Mouse (Mus musculus) limb, embryonic 13.5 days (tissue): ENCODE measurements around the gene Fam122a. TPM values are rescaled to one million over a fixed set of nuclear protein-coding genes. Genes with fewer than 3 reads are reported as not detected.

ENCODE experiments used
- ATAC-seq: fragments of 200-750 bp; cut with Nextera tagmentation; 2 replicates; pipeline ENCODE4 v1.8.0; 2017; ENCODE audit warnings: low read depth, moderate number of reproducible peaks, moderate TSS enrichment; ENCODE audit not compliant: low FRiP score
- H3K27ac ChIP-seq: fragments of 300-500 bp; sonication (generic); 2 replicates; pipeline ENCODE4 v1.5.1; 2015; ENCODE audit warnings: inconsistent platforms, mild to moderate bottlenecking, moderate library complexity
- H3K27me3 ChIP-seq: fragments of 300-500 bp; sonication (generic); 2 replicates; pipeline ENCODE4 v1.6.1; 2015; ENCODE audit warnings: mild to moderate bottlenecking, inconsistent platforms
- H3K36me3 ChIP-seq: fragments of 300-500 bp; sonication (generic); 2 replicates; pipeline ENCODE4 v1.6.1; 2015; ENCODE audit warnings: inconsistent platforms, mild to moderate bottlenecking, moderate library complexity
- H3K4me1 ChIP-seq: fragments of 300-500 bp; sonication (generic); 2 replicates; pipeline ENCODE4 v1.6.1; 2015; ENCODE audit warnings: inconsistent platforms
- H3K4me2 ChIP-seq: fragments of 300-500 bp; sonication (generic); replicated peaks from 2 replicates; pipeline ENCODE4 v1.6.1; 2015; ENCODE audit warnings: inconsistent platforms, mild to moderate bottlenecking, moderate library complexity
- H3K4me3 ChIP-seq: fragments of 300-500 bp; sonication (generic); 2 replicates; pipeline ENCODE4 v1.5.1; 2015; ENCODE audit warnings: moderate library complexity, mild to moderate bottlenecking, inconsistent platforms
- H3K9ac ChIP-seq: fragments of 300-500 bp; sonication (generic); 2 replicates; pipeline ENCODE4 v1.6.1; 2015; ENCODE audit warnings: mild to moderate bottlenecking, inconsistent platforms
- H3K9me3 ChIP-seq: fragments of 300-500 bp; sonication (generic); 2 replicates; pipeline ENCODE4 v1.6.1; 2016; ENCODE audit warnings: inconsistent platforms
- WGBS: fragments of 180-500 bp; shearing (Covaris S2); methylation state at CpG from one replicate; pipeline ENCODE4 v1.1.7; 2015; 5-methylcytosine and 5-hydroxymethylcytosine counted together
- polyA plus RNA-seq: library from polyadenylated mRNA; unstranded; fragments of >200 nt; fragmentation: Nextera tagmentation; extraction: Ambion mirVana; gene quantifications from 2 replicates; pipeline ENCODE4 v1.2.1, GENCODE M21; 2015

Gene Fam122a
- polyA plus RNA-seq, result 48.2 and 54.2 TPM in 2 replicates

DNA sequence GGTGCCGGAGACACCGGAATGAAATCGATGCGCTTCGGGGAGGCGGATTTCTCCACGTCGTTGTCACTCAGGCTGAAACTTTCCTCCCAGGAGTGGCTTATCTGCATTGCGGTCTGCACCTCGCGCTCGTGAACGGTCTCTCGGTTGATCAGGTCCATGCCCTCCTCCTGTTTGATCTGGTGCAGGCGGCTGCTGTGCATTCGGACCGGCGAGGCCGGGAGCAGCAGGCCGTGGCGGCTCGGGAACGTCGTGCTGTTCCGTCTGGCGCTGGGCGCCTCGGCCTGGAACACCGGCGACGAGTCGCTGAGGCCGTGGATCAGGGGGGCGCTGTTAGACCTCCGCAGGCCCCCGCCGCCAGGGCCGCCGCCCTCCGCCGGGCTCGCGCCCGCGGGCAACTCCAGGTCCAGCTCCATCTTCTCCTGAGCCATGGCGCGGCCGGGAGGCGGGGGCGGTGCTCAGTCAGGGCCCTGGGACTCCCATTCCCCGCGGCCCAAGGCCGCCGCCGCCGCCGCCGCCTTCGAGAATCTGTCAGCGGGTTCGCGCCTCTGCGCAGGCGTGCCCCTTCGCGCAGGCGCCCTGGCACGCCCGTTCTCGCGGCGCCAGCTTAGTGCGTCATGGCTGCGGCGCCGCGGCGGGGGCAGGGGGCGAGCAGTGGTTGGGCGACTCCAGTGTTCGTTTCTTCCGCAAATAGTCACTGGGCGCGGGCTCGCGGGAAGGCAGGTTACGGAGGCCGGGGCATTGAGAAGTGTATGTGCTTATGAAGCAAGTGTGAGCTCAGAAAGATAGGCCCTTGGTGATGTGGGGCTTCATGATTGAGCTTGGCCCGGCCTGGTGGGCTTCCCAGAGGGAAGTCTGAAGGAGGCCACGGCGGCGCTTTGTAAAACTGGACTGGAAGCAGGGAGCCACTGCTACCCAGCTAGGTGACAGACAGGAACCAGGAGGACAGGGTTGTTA lies at the start of gene Fam122a:
Fam122a (minus strand) TSS at position 428 of the 954 bp plus-strand sequence.
- Histone ChIP-seq H3K4me3 (peak within 1 kb of the TSS; percentile 87), H3K9me3 (no peaks in the 10 kb centered on the region), H3K4me1 (peaks cover 13% of the 10 kb centered on the region), H3K4me2 (peak within 1 kb of the TSS; percentile 71), H3K27ac (peak within 1 kb of the TSS; percentile 91), H3K36me3 (peaks cover 8% of the 10 kb centered on the region; the same call in 1 of the 2 replicates), H3K27me3 (no peaks in the 10 kb centered on the region), H3K9ac (peak within 1 kb of the TSS; percentile 94)
- peak; percentile 98 for ATAC-seq
- WGBS, result under 1% methylated on average over 91 of the region's 92 CpGs

DNA sequence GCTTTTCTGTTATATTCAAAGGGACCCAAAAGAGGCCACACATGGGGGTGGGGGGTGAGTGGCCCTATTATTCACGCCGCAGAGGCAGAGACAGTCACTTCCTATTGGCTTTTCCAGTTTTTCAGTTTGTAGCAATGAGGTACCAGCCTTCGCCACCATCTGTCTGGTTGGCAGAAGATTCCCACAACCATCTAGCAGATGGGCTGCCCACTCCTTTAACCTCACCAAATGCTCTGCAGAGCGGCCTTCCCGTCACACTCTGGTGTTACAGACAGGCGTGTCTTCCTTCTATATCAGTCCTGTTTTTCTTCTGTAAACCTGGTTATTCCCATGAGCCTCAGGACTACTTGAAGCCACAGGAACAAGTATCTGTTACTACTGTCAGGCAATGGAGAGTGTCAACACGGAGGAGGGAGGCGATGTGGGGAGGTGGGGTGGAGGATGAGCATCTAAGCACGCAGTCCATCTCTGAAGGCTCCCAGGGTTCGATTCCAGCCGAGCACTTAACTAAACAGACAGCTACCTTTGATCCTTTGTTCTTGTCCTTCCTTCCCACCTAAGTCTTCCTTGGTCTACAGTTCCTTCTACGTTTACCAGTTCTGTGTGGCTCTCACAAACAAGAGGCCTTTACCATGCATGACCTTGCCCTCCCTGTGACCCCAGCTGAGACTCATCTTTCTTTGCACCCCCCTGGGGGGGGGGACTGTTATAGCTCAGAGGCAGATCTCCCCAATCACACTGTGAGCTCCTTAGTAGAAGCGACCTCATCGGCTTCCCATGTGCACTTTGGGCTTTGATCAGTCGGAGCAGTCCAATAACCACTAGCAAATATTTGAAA lies 46.5 kb upstream of the Fam122a start:
- no peaks in the 10 kb centered on the region for H3K4me1 ChIP-seq
- no peaks in the 10 kb centered on the region for H3K36me3 ChIP-seq
- no peak overlapping the region for H3K4me3 ChIP-seq
- H3K27me3 ChIP-seq, result no peaks in the 10 kb centered on the region
- no peaks in the 10 kb centered on the region for H3K9me3 ChIP-seq
- no peak overlapping the region for H3K9ac ChIP-seq
- H3K27ac ChIP-seq, result no peak overlapping the region
- WGBS, result 75% methylated on average over 15 of the region's 15 CpGs
- no peak for ATAC-seq
- no peak overlapping the region for H3K4me2 ChIP-seq

DNA sequence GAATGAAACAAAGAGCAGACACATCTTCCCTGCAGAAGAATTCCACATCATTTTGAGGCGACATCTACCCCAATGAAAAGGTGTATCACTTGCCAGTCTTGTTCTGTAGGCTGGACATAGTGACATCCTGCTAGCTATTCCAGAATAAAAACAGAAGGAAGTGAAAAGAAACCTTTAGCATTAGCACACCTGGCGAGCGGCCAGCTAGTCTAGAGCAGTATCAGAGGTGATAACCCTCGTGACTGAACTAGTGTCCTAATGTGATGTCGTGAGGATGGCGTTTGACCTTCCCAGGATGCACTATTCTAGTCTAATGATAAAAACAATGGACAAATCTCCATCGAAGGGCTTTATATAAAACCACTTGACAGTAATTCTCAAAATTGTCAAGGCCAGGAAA lies 44.8 kb upstream of the Fam122a start:
- no peaks in the 10 kb centered on the region for H3K9me3 ChIP-seq
- no peaks in the 10 kb centered on the region for H3K27me3 ChIP-seq
- H3K36me3 ChIP-seq, result no peaks in the 10 kb centered on the region
- no peak for ATAC-seq
- H3K4me1 ChIP-seq, result no peaks in the 10 kb centered on the region
- no peak overlapping the region for H3K9ac ChIP-seq
- no peak overlapping the region for H3K27ac ChIP-seq
- WGBS, result 92% methylated on average over 7 of the region's 7 CpGs
- no peak overlapping the region for H3K4me2 ChIP-seq
- H3K4me3 ChIP-seq, result no peak overlapping the region

- H3K9ac ChIP-seq, result no peak overlapping the region
- WGBS, result 68% methylated on average over 9 of the region's 9 CpGs
Measured at GRCm38 (mm10) chr19:24521146-24521545, 44.0 kb upstream of the Fam122a start.

DNA sequence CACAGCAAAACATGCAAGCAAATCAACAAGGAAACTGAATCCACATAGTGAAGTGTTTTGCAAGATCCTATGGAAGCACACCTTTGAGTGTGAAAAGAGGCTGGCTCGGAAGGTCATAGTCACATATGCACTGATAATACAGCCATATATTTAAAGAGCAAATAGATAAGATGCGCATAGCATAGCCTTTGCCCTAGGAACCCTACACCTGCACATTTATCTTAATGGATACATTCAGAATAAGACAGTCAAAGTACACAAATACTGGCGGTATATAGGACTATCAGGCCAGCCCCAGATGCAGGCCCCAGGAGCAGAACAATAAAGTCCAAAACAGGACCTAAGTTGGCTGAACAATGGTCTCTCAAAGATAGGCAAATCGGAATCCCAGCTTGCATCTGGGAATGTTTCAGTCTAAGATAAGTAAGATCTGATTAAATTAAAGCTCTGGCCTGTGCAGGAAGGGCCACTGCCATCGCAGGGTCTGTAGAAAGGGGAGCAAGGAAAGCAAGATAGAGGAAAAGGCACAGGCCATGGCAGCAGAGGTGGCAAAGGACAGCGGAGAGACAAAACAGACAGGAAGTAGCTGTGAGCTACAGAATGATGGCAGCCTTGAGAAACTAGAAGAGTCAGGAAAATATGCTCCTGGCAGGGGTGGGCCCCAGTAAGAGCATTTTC lies 42.7 kb upstream of the Fam122a start:
- no peak overlapping the region for H3K4me3 ChIP-seq
- no peak overlapping the region for H3K4me2 ChIP-seq
- H3K27ac ChIP-seq, result no peak overlapping the region
- H3K9me3 ChIP-seq, result no peaks in the 10 kb centered on the region
- 90% methylated on average over 6 of the region's 6 CpGs for WGBS
- no peak overlapping the region for H3K9ac ChIP-seq
- H3K4me1 ChIP-seq, result no peaks in the 10 kb centered on the region
- H3K27me3 ChIP-seq, result no peaks in the 10 kb centered on the region
- ATAC-seq, result no peak
- H3K36me3 ChIP-seq, result no peaks in the 10 kb centered on the region

More at GRCm38 (mm10) chr19:24521146-24521545, 44.0 kb upstream of the Fam122a start:
- ATAC-seq, result no peak
- Histone ChIP-seq H3K4me1 (no peaks in the 10 kb centered on the region), H3K27me3 (no peaks in the 10 kb centered on the region), H3K4me2 (no peak overlapping the region), H3K36me3 (no peaks in the 10 kb centered on the region), H3K4me3 (no peak overlapping the region), H3K9me3 (no peaks in the 10 kb centered on the region), H3K27ac (no peak overlapping the region)

DNA sequence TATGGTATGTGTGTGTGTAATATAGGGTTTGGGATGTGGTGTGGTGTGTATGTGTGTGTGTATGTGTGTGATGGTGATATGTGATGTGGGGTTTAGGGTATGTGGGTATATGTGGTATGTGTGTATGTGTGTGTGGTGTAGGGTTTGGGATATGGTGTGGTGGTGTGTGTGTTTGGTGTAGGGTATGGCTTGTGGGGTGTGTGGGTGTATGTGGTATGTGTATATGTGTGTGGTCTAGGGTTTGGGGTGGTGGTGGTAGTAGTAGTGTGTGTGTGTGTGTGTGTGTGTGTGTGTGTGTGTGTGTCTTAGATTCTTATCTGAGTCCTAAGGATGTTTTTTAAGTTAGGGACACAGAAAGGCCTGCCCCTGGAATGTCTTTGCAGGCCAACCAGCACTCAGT lies 41.2 kb upstream of the Fam122a start:
- no peak for ATAC-seq

DNA sequence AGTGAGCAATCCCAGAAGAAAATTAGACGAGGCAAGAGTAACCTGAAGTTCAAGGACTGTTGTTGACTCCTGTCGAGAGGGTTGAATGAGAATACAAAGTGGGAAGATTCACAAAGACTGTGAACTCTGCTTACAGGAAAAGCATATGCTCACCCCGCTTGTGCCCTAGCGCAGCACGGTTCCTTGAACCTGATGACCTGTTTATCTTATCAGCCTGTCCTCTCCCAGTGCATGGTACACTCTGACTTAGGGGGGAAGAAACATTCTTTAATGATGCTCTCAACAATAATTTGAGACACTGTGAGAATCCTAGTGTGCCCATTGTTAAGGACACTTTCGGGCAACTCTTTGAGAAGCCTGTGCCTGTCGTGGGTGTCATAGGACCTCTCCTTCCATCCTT lies 39.9 kb upstream of the Fam122a start:
- H3K9ac ChIP-seq, result no peak overlapping the region
- H3K9me3 ChIP-seq, result no peaks in the 10 kb centered on the region
- no peak overlapping the region for H3K27ac ChIP-seq
- H3K4me1 ChIP-seq, result no peaks in the 10 kb centered on the region
- H3K4me2 ChIP-seq, result no peak overlapping the region
- H3K36me3 ChIP-seq, result no peaks in the 10 kb centered on the region
- WGBS, result 83% methylated on average over 7 of the region's 7 CpGs
- no peak overlapping the region for H3K4me3 ChIP-seq
- no peak for ATAC-seq
- H3K27me3 ChIP-seq, result no peaks in the 10 kb centered on the region

More for the DNA sequence above, 41.2 kb upstream of the Fam122a start:
- H3K27me3 ChIP-seq, result no peaks in the 10 kb centered on the region
- no peaks in the 10 kb centered on the region for H3K4me1 ChIP-seq
- no peak overlapping the region for H3K4me2 ChIP-seq
- no peak overlapping the region for H3K4me3 ChIP-seq
- H3K36me3 ChIP-seq, result no peaks in the 10 kb centered on the region
- H3K9ac ChIP-seq, result no peak overlapping the region
- H3K9me3 ChIP-seq, result no peaks in the 10 kb centered on the region
- H3K27ac ChIP-seq, result no peak overlapping the region

GRCm38 (mm10) chr19:24515941-24516340 lies 38.8 kb upstream of the Fam122a start:
- Histone ChIP-seq H3K36me3 (no peaks in the 10 kb centered on the region), H3K4me1 (no peaks in the 10 kb centered on the region), H3K9ac (no peak overlapping the region), H3K27me3 (no peaks in the 10 kb centered on the region), H3K9me3 (no peaks in the 10 kb centered on the region), H3K27ac (no peak overlapping the region), H3K4me3 (no peak overlapping the region), H3K4me2 (no peak overlapping the region)
- 86% methylated on average over 3 of the region's 3 CpGs for WGBS
- no peak for ATAC-seq

DNA sequence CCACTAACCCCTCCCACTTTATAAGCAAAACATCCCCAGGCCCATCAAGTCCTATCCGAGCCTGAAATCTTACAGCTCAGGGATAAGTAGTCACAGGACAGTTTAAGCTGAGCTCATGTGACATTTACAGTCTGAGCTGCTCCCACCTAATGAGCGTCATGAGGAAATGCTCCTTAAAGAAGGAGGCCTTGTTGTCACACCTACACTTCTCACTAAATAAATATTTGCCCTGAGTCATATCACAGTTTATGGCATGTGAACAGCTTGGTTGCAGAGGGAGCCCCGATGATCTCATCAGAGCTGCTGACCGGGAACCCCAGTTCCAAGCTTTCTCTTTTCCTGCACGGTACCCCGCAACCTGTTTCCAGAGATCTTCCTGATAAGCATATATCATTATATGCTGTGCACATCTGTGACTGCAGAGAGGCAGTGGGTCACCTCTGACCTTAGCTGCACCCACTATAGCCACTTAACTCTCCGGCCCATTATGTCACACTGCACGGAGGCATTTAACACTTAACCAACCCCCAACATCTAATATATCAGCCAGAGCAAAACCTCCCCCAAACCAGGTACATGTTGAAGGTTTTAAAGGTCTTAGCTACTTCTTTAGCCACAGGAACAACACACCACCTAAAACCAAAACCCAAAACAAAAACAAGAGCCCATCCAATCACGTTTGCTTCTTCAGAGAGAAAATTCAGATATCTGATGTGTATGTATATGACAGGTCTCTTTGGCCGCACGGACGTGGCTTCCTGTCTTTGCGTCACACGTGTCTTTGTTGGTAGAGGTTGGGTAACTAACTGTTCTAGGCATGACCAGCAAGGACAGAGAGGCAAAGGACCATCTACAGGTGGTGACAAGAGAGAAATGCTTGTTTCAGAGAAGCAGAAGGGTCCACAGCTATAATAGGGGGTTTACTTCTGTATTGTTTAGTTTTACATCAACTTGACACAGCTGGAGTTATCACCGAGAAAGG lies 37.8 kb upstream of the Fam122a start:
- WGBS, result 78% methylated on average over 15 of the region's 15 CpGs
- Histone ChIP-seq H3K4me1 (no peaks in the 10 kb centered on the region), H3K4me3 (no peak overlapping the region), H3K27me3 (no peaks in the 10 kb centered on the region), H3K36me3 (no peaks in the 10 kb centered on the region), H3K27ac (no peak overlapping the region), H3K9ac (no peak overlapping the region), H3K4me2 (no peak overlapping the region), H3K9me3 (no peaks in the 10 kb centered on the region)
- ATAC-seq, result no peak

GRCm38 (mm10) chr19:24513105-24513843 lies 36.1 kb upstream of the Fam122a start:
- 88% methylated on average over 20 of the region's 20 CpGs for WGBS
- no peak for ATAC-seq
- no peak overlapping the region for H3K9ac ChIP-seq
- no peaks in the 10 kb centered on the region for H3K36me3 ChIP-seq
- H3K27ac ChIP-seq, result no peak overlapping the region
- no peaks in the 10 kb centered on the region for H3K4me1 ChIP-seq
- no peaks in the 10 kb centered on the region for H3K9me3 ChIP-seq
- no peaks in the 10 kb centered on the region for H3K27me3 ChIP-seq
- H3K4me3 ChIP-seq, result no peak overlapping the region
- H3K4me2 ChIP-seq, result no peak overlapping the region
